Mouse (Mus musculus) E14TG2a.4 (cell line): ENCODE data around the gene Dhps.

Source experiments
- CTCF ChIP-seq: conservative IDR thresholded peaks from 2 replicates; pipeline ENCODE4 v1.5.1; 2014; ENCODE audit warnings: low read length
- POU5F1 ChIP-seq: IDR thresholded peaks from 2 replicates; pipeline ENCODE4 v1.6.1; 2014; ENCODE audit warnings: low read length, borderline replicate concordance

DNA sequence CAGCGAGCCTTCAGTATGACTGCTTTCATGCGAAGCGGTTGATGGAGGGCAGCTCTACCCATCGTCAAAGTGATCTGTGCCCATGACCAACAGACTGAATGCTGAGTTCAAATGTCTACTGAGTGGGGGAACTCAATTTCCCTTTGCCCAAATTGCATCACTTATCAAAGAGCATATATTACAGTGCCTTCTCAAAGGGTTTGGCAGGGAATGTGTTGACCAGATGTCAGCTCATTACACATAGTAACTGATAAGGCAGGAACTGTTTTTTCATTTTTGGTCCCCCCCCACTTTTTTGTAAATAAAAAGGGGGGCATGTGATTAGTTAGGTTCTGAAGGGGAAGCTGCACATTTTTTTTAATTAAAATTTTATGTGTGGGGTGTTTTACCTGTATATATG lies 9.0 kb upstream of the Dhps start:
- no peak for TF ChIP-seq POU5F1
- no peak for TF ChIP-seq CTCF
